Mouse (Mus musculus) liver, embryonic 14.5 days (tissue): Measurements from ENCODE around the gene Nhlrc4.

ENCODE experiments used
- CTCF ChIP-seq: IDR thresholded peaks from 2 replicates; pipeline ENCODE4 v1.5.1; 2016; ENCODE audit warnings: antibody characterized with exemption, low read depth, control low read depth
- EP300 ChIP-seq: IDR thresholded peaks from 2 replicates; pipeline ENCODE4 v1.6.1; 2016; ENCODE audit warnings: antibody characterized with exemption, low read depth

GRCm38 (mm10) chr17:25925348-25925747 lies 19.4 kb downstream of the Nhlrc4 start:
- TF ChIP-seq CTCF = no peak
- no peak for TF ChIP-seq EP300
